Comparison of ENCODE assay signal across 7 mouse cellular contexts in genomic region chr16:44745866-44746562, GRCm38 (mm10). TPM values are rescaled to one million over a fixed set of nuclear protein-coding genes. Genes with fewer than 3 reads are reported as not detected.
DNase-seq lines count a peak whose midpoint lies in the region; ATAC-seq lines count a peak whose summit lies in the region.

Gtpbp8 (minus strand) TSS chr16:44746363.

- under 1% methylated on average over 47 of the region's 47 CpGs for WGBS in embryonic facial prominence, embryonic 10.5 days
- WGBS in limb, embryonic 10.5 days = under 1% methylated on average over 47 of the region's 47 CpGs
- under 1% methylated on average over 47 of the region's 47 CpGs for WGBS in midbrain, embryonic 13.5 days

- H3K4me2 ChIP-seq in midbrain, embryonic 13.5 days (replicated peaks) = peak within 1 kb of the TSS; percentile 80

- ATAC-seq in granulocyte monocyte progenitor cell, adult 5-6 weeks (replicated peaks; ENCODE audit: poor library complexity, severe bottlenecking) = peak; percentile 91
- peak; percentile 98 for ATAC-seq in midbrain, embryonic 13.5 days

- peaks cover 18% of the 10 kb centered on the region for H3K4me1 ChIP-seq in embryonic facial prominence, embryonic 10.5 days
- H3K4me1 ChIP-seq in limb, embryonic 10.5 days = peaks cover 12% of the 10 kb centered on the region
- H3K4me1 ChIP-seq in midbrain, embryonic 13.5 days (replicated peaks) = peaks cover 17% of the 10 kb centered on the region

- no peaks in the 10 kb centered on the region for H3K9me3 ChIP-seq in embryonic facial prominence, embryonic 10.5 days
- H3K9me3 ChIP-seq in limb, embryonic 10.5 days (replicated peaks) = no peaks in the 10 kb centered on the region
- no peaks in the 10 kb centered on the region for H3K9me3 ChIP-seq in midbrain, embryonic 13.5 days

- peak within 1 kb of the TSS; percentile 94 for H3K9ac ChIP-seq in midbrain, embryonic 13.5 days (replicated peaks)

- peak; percentile 88 for DNase-seq in adrenal gland, postnatal 10 days
- DNase-seq in embryonic facial prominence, embryonic 10.5 days (ENCODE audit: low spot score) = peak; percentile 85
- DNase-seq in kidney, adult 11 months = peak; percentile 89
- DNase-seq in limb, embryonic 10.5 days (ENCODE audit: low spot score) = peak; percentile 83
- DNase-seq in spleen, adult 12 weeks (ENCODE audit: low spot score) = peak; percentile 70

- H3K4me3 ChIP-seq in embryonic facial prominence, embryonic 10.5 days = peak within 1 kb of the TSS; percentile 90
- peak within 1 kb of the TSS; percentile 86 for H3K4me3 ChIP-seq in limb, embryonic 10.5 days
- H3K4me3 ChIP-seq in midbrain, embryonic 13.5 days (replicated peaks) = peak within 1 kb of the TSS; percentile 88

- H3K27ac ChIP-seq in embryonic facial prominence, embryonic 10.5 days (replicated peaks) = peak within 1 kb of the TSS; percentile 96
- H3K27ac ChIP-seq in limb, embryonic 10.5 days = peak within 1 kb of the TSS; percentile 95
- peak within 1 kb of the TSS; percentile 98 for H3K27ac ChIP-seq in midbrain, embryonic 13.5 days

- no peaks in the 10 kb centered on the region for H3K27me3 ChIP-seq in embryonic facial prominence, embryonic 10.5 days (replicated peaks; ENCODE audit: low read depth, poor library complexity, severe bottlenecking)
- H3K27me3 ChIP-seq in limb, embryonic 10.5 days (ENCODE audit: low read depth, poor library complexity, severe bottlenecking) = no peaks in the 10 kb centered on the region
- no peaks in the 10 kb centered on the region for H3K27me3 ChIP-seq in midbrain, embryonic 13.5 days

- peaks cover 18% of the 10 kb centered on the region for H3K36me3 ChIP-seq in embryonic facial prominence, embryonic 10.5 days (replicated peaks)
- peaks cover 12% of the 10 kb centered on the region for H3K36me3 ChIP-seq in limb, embryonic 10.5 days
- peaks cover 11% of the 10 kb centered on the region for H3K36me3 ChIP-seq in midbrain, embryonic 13.5 days

RNA-seq across cellular contexts. Expression of gene Gtpbp8, which starts in this region (rescaled TPM):
- 10 to 100 TPM; 16.7 to 21.6 TPM for total RNA-seq in adrenal gland, postnatal 10 days (2021)
- polyA plus RNA-seq in embryonic facial prominence, embryonic 10.5 days (2016; fragmentation: Nextera tagmentation; extraction: Ambion mirVana) = 24.8 and 26.7 TPM in 2 replicates
- total RNA-seq in granulocyte monocyte progenitor cell, adult 5-6 weeks (2014; fragmentation: Nextera tagmentation) = 13.5 and 26.5 TPM in 2 replicates
- total RNA-seq in granulocyte monocyte progenitor cell, adult 5-6 weeks (2017) = 9.0 and 15.9 TPM in 2 replicates
- polyA plus RNA-seq in limb, embryonic 10.5 days (2016; fragmentation: Nextera tagmentation; extraction: Ambion mirVana) = 24.7 and 25.5 TPM in 2 replicates
- 38.7 and 45.2 TPM in 2 replicates for polyA plus RNA-seq in midbrain, embryonic 13.5 days (2015; fragmentation: Nextera tagmentation; extraction: Ambion mirVana)

Comparison
In these comparisons a context has a peak if more than half of its experiments do, and no peak if none do; other contexts are left out.
1. Peak in every context shown above with its lines: DNase-seq, ATAC-seq, H3K4me3 ChIP-seq and H3K27ac ChIP-seq.